Mouse (Mus musculus) G1E-ER4 (cell line): ENCODE measurements around the gene Ankmy2. TPM values are rescaled to one million over a fixed set of nuclear protein-coding genes. Genes with fewer than 3 reads are reported as not detected.

Experiments used
- GATA1 ChIP-seq: IDR thresholded peaks from one replicate; pipeline ENCODE4 v1.8.0; 2012; ENCODE audit warnings: low read length, inconsistent platforms
- polyA plus RNA-seq: library from polyadenylated mRNA; stranded (reverse); fragments of >175 nt; gene quantifications from 2 replicates; pipeline ENCODE4 v1.2.3, GENCODE M21; 2012

Gene Ankmy2
- polyA plus RNA-seq, 1 experiment: 2.0 TPM

GRCm38 (mm10) chr12:36146230-36147011, 10.5 kb upstream of the Ankmy2 start:
- no peak for TF ChIP-seq GATA1

- TF ChIP-seq GATA1: no peak
Measured at GRCm38 (mm10) chr12:36150265-36150664, 6.6 kb upstream of the Ankmy2 start.

GRCm38 (mm10) chr12:36150737-36151136, 6.2 kb upstream of the Ankmy2 start:
- no peak for TF ChIP-seq GATA1

- TF ChIP-seq GATA1: no peak
Measured at GRCm38 (mm10) chr12:36155141-36155641, 1.7 kb upstream of the Ankmy2 start.

- TF ChIP-seq GATA1: no peak
Measured at GRCm38 (mm10) chr12:36156101-36156636, 745 bp upstream of the Ankmy2 start.

GRCm38 (mm10) chr12:36157304-36157637, 357 bp downstream of the Ankmy2 start:
- no peak for TF ChIP-seq GATA1

GRCm38 (mm10) chr12:36157638-36158308, 859 bp downstream of the Ankmy2 start, which contains the start of gene Bzw2:
TSS of gene Bzw2 (minus strand) at chr12:36158080.
- no peak for TF ChIP-seq GATA1

- TF ChIP-seq GATA1: no peak
Measured at GRCm38 (mm10) chr12:36164126-36164791, 7.3 kb downstream of the Ankmy2 start.

GRCm38 (mm10) chr12:36165299-36165698, 8.4 kb downstream of the Ankmy2 start:
- no peak for TF ChIP-seq GATA1

GRCm38 (mm10) chr12:36177227-36177626, 20.3 kb downstream of the Ankmy2 start:
- no peak for TF ChIP-seq GATA1

GRCm38 (mm10) chr12:36182570-36182969, 25.7 kb downstream of the Ankmy2 start:
- TF ChIP-seq GATA1: no peak

- TF ChIP-seq GATA1: no peak
Measured at GRCm38 (mm10) chr12:36187081-36187480, 30.2 kb downstream of the Ankmy2 start.

- no peak for TF ChIP-seq GATA1
Measured at GRCm38 (mm10) chr12:36189610-36190009, 32.7 kb downstream of the Ankmy2 start.

- TF ChIP-seq GATA1: no peak
Measured at GRCm38 (mm10) chr12:36190343-36190742, 33.4 kb downstream of the Ankmy2 start.

GRCm38 (mm10) chr12:36194976-36195375, 38.1 kb downstream of the Ankmy2 start:
- TF ChIP-seq GATA1: no peak
